Mouse (Mus musculus) limb, embryonic 15.5 days (tissue): ENCODE results near the gene Olfr763. TPM values are rescaled to one million over a fixed set of nuclear protein-coding genes. Genes with fewer than 3 reads are reported as not detected.
"Not testable (repeated sequence)": the region's sequence is repeated elsewhere in the genome, so short reads cannot be mapped to it uniquely, and the experiment has no call there.

Source experiments
- ATAC-seq: fragments of 200-750 bp; cut with Nextera tagmentation; 2 replicates; pipeline ENCODE4 v1.8.0; 2017; ENCODE audit warnings: low read depth, moderate TSS enrichment; ENCODE audit not compliant: insufficient number of reproducible peaks, low FRiP score, low TSS enrichment
- H3K27ac ChIP-seq: fragments of 300-500 bp; sonication (generic); 2 replicates; pipeline ENCODE4 v1.5.1; 2015; ENCODE audit warnings: moderate library complexity, mild to moderate bottlenecking, inconsistent platforms
- H3K27me3 ChIP-seq: fragments of 300-500 bp; sonication (generic); 2 replicates; pipeline ENCODE4 v1.6.1; 2015; ENCODE audit warnings: inconsistent platforms
- H3K36me3 ChIP-seq: fragments of 300-500 bp; sonication (generic); 2 replicates; pipeline ENCODE4 v1.6.1; 2015; ENCODE audit warnings: inconsistent platforms
- H3K4me1 ChIP-seq: fragments of 300-500 bp; sonication (generic); 2 replicates; pipeline ENCODE4 v1.6.1; 2015; ENCODE audit warnings: inconsistent platforms
- H3K4me2 ChIP-seq: fragments of 300-500 bp; sonication (generic); 2 replicates; pipeline ENCODE4 v1.6.1; 2015; ENCODE audit warnings: mild to moderate bottlenecking, inconsistent platforms
- H3K4me3 ChIP-seq: fragments of 300-500 bp; sonication (generic); 2 replicates; pipeline ENCODE4 v1.5.1; 2015; ENCODE audit warnings: mild to moderate bottlenecking, inconsistent platforms
- H3K9ac ChIP-seq: fragments of 300-500 bp; sonication (generic); 2 replicates; pipeline ENCODE4 v1.6.1; 2015; ENCODE audit warnings: inconsistent platforms
- H3K9me3 ChIP-seq: fragments of 300-500 bp; sonication (generic); 2 replicates; pipeline ENCODE4 v1.6.1; 2016; ENCODE audit warnings: inconsistent platforms
- WGBS: fragments of 180-500 bp; shearing (Covaris S2); methylation state at CpG from one replicate; pipeline ENCODE4 v1.1.7; 2015; 5-methylcytosine and 5-hydroxymethylcytosine counted together
- polyA plus RNA-seq: library from polyadenylated mRNA; unstranded; fragments of >200 nt; fragmentation: Nextera tagmentation; extraction: Ambion mirVana; gene quantifications from 2 replicates; pipeline ENCODE4 v1.2.1, GENCODE M21; 2015

Olfr763 gene
- not detected in 2 replicates for polyA plus RNA-seq

- Histone ChIP-seq H3K9me3 (no peaks in the 10 kb centered on the region), H3K9ac (no peak within 1 kb of the TSS), H3K27me3 (no peaks in the 10 kb centered on the region), H3K4me2 (no peak within 1 kb of the TSS), H3K36me3 (no peaks in the 10 kb centered on the region), H3K27ac (no peak within 1 kb of the TSS), H3K4me1 (no peaks in the 10 kb centered on the region), H3K4me3 (no peak within 1 kb of the TSS)
- ATAC-seq = no peak
- 40% methylated on average over 2 of the region's 2 CpGs for WGBS
Observed at GRCm38 (mm10) chr10:129010288-129010841, at the start of gene Olfr763. Gene Olfr763, plus strand, starts transcription at chr10:129010791.

- Histone ChIP-seq H3K9ac (no peak overlapping the region), H3K27me3 (no peaks in the 10 kb centered on the region), H3K36me3 (no peaks in the 10 kb centered on the region), H3K4me1 (0 out of 2 replicates have a peak, but pooled peaks cover 2% of the 10 kb centered on the region), H3K4me3 (no peak overlapping the region), H3K9me3 (no peaks in the 10 kb centered on the region), H3K4me2 (no peak overlapping the region), H3K27ac (no peak overlapping the region)
- ATAC-seq = no peak
- WGBS = 66% methylated on average over 2 of the region's 2 CpGs
Observed at GRCm38 (mm10) chr10:128964961-128965360, 45.6 kb upstream of the Olfr763 start.

- Histone ChIP-seq H3K36me3 (no peaks in the 10 kb centered on the region), H3K27ac (no peak overlapping the region), H3K4me3 (no peak overlapping the region), H3K9ac (no peak overlapping the region), H3K9me3 (no peaks in the 10 kb centered on the region), H3K4me1 (no peaks in the 10 kb centered on the region), H3K27me3 (no peaks in the 10 kb centered on the region), H3K4me2 (no peak overlapping the region)
- ATAC-seq = no peak
- 69% methylated on average over 6 of the region's 6 CpGs for WGBS
Observed at GRCm38 (mm10) chr10:128965871-128966270, 44.7 kb upstream of the Olfr763 start.

GRCm38 (mm10) chr10:128968341-128968749 is 42.2 kb upstream of the Olfr763 start:
- WGBS = 28% methylated on average over 1 of the region's 1 CpGs
- no peaks in the 10 kb centered on the region for H3K27me3 ChIP-seq
- no peaks in the 10 kb centered on the region for H3K36me3 ChIP-seq
- no peaks in the 10 kb centered on the region for H3K9me3 ChIP-seq
- H3K4me2 ChIP-seq = no peak overlapping the region
- H3K9ac ChIP-seq = no peak overlapping the region
- no peaks in the 10 kb centered on the region for H3K4me1 ChIP-seq
- H3K4me3 ChIP-seq = no peak overlapping the region
- no peak overlapping the region for H3K27ac ChIP-seq
- no peak for ATAC-seq

- 38% methylated on average over 1 of the region's 1 CpGs for WGBS
- no peaks in the 10 kb centered on the region for H3K9me3 ChIP-seq
- H3K36me3 ChIP-seq = no peaks in the 10 kb centered on the region
- no peak for ATAC-seq
- no peak overlapping the region for H3K27ac ChIP-seq
- H3K4me1 ChIP-seq = no peaks in the 10 kb centered on the region
- no peak overlapping the region for H3K4me2 ChIP-seq
- H3K4me3 ChIP-seq = no peak overlapping the region
- no peak overlapping the region for H3K9ac ChIP-seq
- H3K27me3 ChIP-seq = no peaks in the 10 kb centered on the region
Observed at GRCm38 (mm10) chr10:128970740-128971250, 39.8 kb upstream of the Olfr763 start.

- no peak overlapping the region for H3K27ac ChIP-seq
- H3K27me3 ChIP-seq = no peaks in the 10 kb centered on the region
- H3K9ac ChIP-seq = no peak overlapping the region
- H3K4me3 ChIP-seq = no peak overlapping the region
- H3K9me3 ChIP-seq = no peaks in the 10 kb centered on the region
- H3K36me3 ChIP-seq = no peaks in the 10 kb centered on the region
- no peak overlapping the region for H3K4me2 ChIP-seq
- WGBS = 76% methylated on average over 4 of the region's 4 CpGs
- ATAC-seq = no peak
- peaks cover 2% of the 10 kb centered on the region; the same call in 1 of the 2 replicates for H3K4me1 ChIP-seq
Observed at GRCm38 (mm10) chr10:128972841-128973240, 37.8 kb upstream of the Olfr763 start.

GRCm38 (mm10) chr10:128976395-128976794 is 34.2 kb upstream of the Olfr763 start:
- H3K9ac ChIP-seq = no peak overlapping the region
- no peak overlapping the region for H3K27ac ChIP-seq
- H3K36me3 ChIP-seq = no peaks in the 10 kb centered on the region
- no peak for ATAC-seq
- 69% methylated on average over 3 of the region's 3 CpGs for WGBS
- H3K4me2 ChIP-seq = no peak overlapping the region
- H3K4me1 ChIP-seq = peaks cover 2% of the 10 kb centered on the region; the same call in 1 of the 2 replicates
- no peak overlapping the region for H3K4me3 ChIP-seq
- no peaks in the 10 kb centered on the region for H3K27me3 ChIP-seq
- no peaks in the 10 kb centered on the region for H3K9me3 ChIP-seq

GRCm38 (mm10) chr10:128977522-128978114 is 33.0 kb upstream of the Olfr763 start:
- no peak overlapping the region for H3K4me3 ChIP-seq
- no peak overlapping the region for H3K27ac ChIP-seq
- no peak for ATAC-seq
- peaks cover 2% of the 10 kb centered on the region; the same call in 1 of the 2 replicates for H3K4me1 ChIP-seq
- no peak overlapping the region for H3K4me2 ChIP-seq
- 21% methylated on average over 9 of the region's 9 CpGs for WGBS
- H3K9me3 ChIP-seq = no peaks in the 10 kb centered on the region
- no peaks in the 10 kb centered on the region for H3K27me3 ChIP-seq
- H3K9ac ChIP-seq = no peak overlapping the region
- H3K36me3 ChIP-seq = no peaks in the 10 kb centered on the region

- no peak overlapping the region for H3K4me2 ChIP-seq
- WGBS = 46% methylated on average over 3 of the region's 3 CpGs
Observed at GRCm38 (mm10) chr10:128980644-128981365, 29.8 kb upstream of the Olfr763 start.

GRCm38 (mm10) chr10:128989131-128989530 is 21.5 kb upstream of the Olfr763 start, which contains the start of gene Olfr9:
Gene Olfr9, plus strand, starts transcription at chr10:128989431.
- WGBS = 38% methylated on average over 1 of the region's 1 CpGs
- not testable (repeated sequence) for H3K9me3 ChIP-seq, H3K4me1 ChIP-seq, H3K4me3 ChIP-seq, H3K27ac ChIP-seq, ATAC-seq, H3K36me3 ChIP-seq, H3K27me3 ChIP-seq, H3K4me2 ChIP-seq, H3K9ac ChIP-seq

More at GRCm38 (mm10) chr10:128980644-128981365, 29.8 kb upstream of the Olfr763 start:
- Histone ChIP-seq H3K27ac (no peak overlapping the region), H3K27me3 (no peaks in the 10 kb centered on the region), H3K4me1 (peaks cover 2% of the 10 kb centered on the region; the same call in 1 of the 2 replicates), H3K36me3 (no peaks in the 10 kb centered on the region), H3K4me3 (no peak overlapping the region), H3K9ac (no peak overlapping the region), H3K9me3 (no peaks in the 10 kb centered on the region)
- ATAC-seq = no peak

GRCm38 (mm10) chr10:128990129-128990850 is 20.3 kb upstream of the Olfr763 start:
- 60% methylated on average over 7 of the region's 10 CpGs for WGBS

More at GRCm38 (mm10) chr10:128990129-128990850, 20.3 kb upstream of the Olfr763 start:
- not testable (repeated sequence) for ATAC-seq, H3K4me2 ChIP-seq, H3K4me1 ChIP-seq, H3K27me3 ChIP-seq, H3K9me3 ChIP-seq, H3K4me3 ChIP-seq, H3K27ac ChIP-seq, H3K36me3 ChIP-seq, H3K9ac ChIP-seq
